Mouse (Mus musculus) G1E (cell line): Measurements from ENCODE around the gene Meis2. TPM values are rescaled to one million over a fixed set of nuclear protein-coding genes. Genes with fewer than 3 reads are reported as not detected.

Experiments used
- ATAC-seq: 2 replicates; pipeline ENCODE4 v1.8.0; 2016; ENCODE audit warnings: mild to moderate bottlenecking; ENCODE audit not compliant: insufficient number of reproducible peaks, poor library complexity, low FRiP score, severe bottlenecking; ENCODE audit errors: extremely low read depth
- DNase-seq: peaks from one replicate; pipeline ENCODE4 v3.0.0; 2012; ENCODE audit warnings: low spot score
- H3K27me3 ChIP-seq: 2 replicates; pipeline ENCODE4 v1.6.1; 2012; ENCODE audit warnings: mild to moderate bottlenecking, low read length, inconsistent platforms; ENCODE audit not compliant: insufficient read depth
- H3K36me3 ChIP-seq: replicated peaks from 2 replicates; pipeline ENCODE3; 2012; ENCODE audit warnings: mild to moderate bottlenecking, inconsistent platforms
- H3K4me1 ChIP-seq: 2 replicates; pipeline ENCODE4 v1.6.1; 2012; ENCODE audit warnings: low read depth, low read length, inconsistent platforms, mixed read lengths; ENCODE audit not compliant: insufficient read depth
- H3K4me3 ChIP-seq: 2 replicates; pipeline ENCODE4 v1.5.1; 2012; ENCODE audit warnings: low read depth, mild to moderate bottlenecking, inconsistent platforms, low read length, moderate library complexity, mixed read lengths
- H3K9me3 ChIP-seq: replicated peaks from 2 replicates; pipeline ENCODE4 v1.6.1; 2012; ENCODE audit warnings: inconsistent platforms
- CTCF ChIP-seq: IDR thresholded peaks from 2 replicates; pipeline ENCODE4 v1.5.1; 2012; ENCODE audit warnings: low read depth, low read length, inconsistent platforms, mixed read lengths
- GATA1 ChIP-seq: IDR thresholded peaks from 2 replicates; pipeline ENCODE4 v1.6.1; 2012; ENCODE audit warnings: borderline replicate concordance, low read length, inconsistent platforms, mixed read lengths
- GATA2 ChIP-seq: IDR thresholded peaks from 2 replicates; pipeline ENCODE4 v1.6.1; 2012; ENCODE audit warnings: low read depth, low read length, inconsistent platforms, borderline replicate concordance
- POLR2AphosphoS5 ChIP-seq: IDR thresholded peaks from 2 replicates; pipeline ENCODE4 v1.6.1; 2012; ENCODE audit warnings: low read depth, low read length, inconsistent platforms; ENCODE audit not compliant: insufficient replicate concordance
- TAL1 ChIP-seq: conservative IDR thresholded peaks from 2 replicates; pipeline ENCODE4 v1.6.1; 2012; ENCODE audit warnings: low read depth, low read length, inconsistent platforms, mixed read lengths
- polyA plus RNA-seq: library from polyadenylated mRNA; stranded (reverse); fragments of >175 nt; gene quantifications from 2 replicates; pipeline ENCODE4 v1.2.3, GENCODE M21; 2012
- total RNA-seq, 2 experiments: library from RNA; stranded (forward) in 1 of 2; stranded (reverse) in 1 of 2; fragments of 200-1000 nt in 1 of 2; fragments of >200 nt in 1 of 2; fragmentation: Nextera tagmentation in 1 of 2; gene quantifications; 2 replicates each; pipeline ENCODE4 v1.2.3; 2014 to 2017

Meis2 gene
- total and polyA plus RNA-seq, 3 experiments, result 0.27 to 4.3 (median 3.2) TPM

DNA sequence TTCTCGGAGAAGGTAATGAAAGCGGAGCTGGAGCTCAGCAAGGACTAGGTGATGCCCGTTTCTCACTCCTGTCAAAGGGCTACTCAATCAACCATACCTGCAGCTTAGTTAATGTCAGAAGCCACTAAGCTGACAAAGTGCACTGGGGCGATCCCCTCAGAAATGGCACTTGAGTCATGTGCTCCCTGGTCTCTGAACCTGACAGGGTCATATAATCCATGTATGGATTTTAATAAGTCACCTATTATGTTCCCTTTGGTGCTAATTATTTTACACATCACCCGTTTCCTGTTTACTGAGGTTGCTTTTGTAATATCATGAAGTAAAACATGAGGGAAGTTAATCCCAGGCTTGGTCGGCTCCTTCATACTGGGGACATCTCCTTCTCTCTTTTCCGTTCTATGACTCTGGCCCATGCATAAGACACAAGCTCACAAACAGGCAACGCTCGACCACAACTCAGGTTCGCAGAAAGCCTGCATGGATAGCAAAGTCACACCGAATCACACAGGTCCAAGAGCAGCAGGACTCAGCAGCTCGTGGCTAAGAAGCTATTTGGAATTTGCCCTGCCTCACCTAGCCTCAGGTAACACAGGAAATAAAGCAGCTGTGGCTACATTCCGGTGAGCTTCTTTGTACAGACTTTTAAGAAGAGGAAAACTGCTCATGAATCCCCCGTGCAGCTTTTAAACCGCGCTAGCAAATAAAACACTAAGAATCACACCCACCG is 153.6 kb downstream of the Meis2 start:
- peaks cover 19% of the 10 kb centered on the region for H3K9me3 ChIP-seq
- no peak for ATAC-seq
- H3K4me1 ChIP-seq, result no peaks in the 10 kb centered on the region
- H3K27me3 ChIP-seq, result no peaks in the 10 kb centered on the region
- H3K4me3 ChIP-seq, result no peak overlapping the region
- H3K36me3 ChIP-seq, result no peaks in the 10 kb centered on the region
- TF ChIP-seq CTCF (no peak), GATA2 (no peak), POLR2AphosphoS5 (no peak), GATA1 (no peak), TAL1 (no peak)
- DNase-seq, result no peak

GRCm38 (mm10) chr2:115910217-115910616 is 155.4 kb downstream of the Meis2 start:
- Histone ChIP-seq H3K9me3 (peaks cover 17% of the 10 kb centered on the region), H3K4me3 (no peak overlapping the region), H3K4me1 (no peaks in the 10 kb centered on the region), H3K36me3 (no peaks in the 10 kb centered on the region), H3K27me3 (no peaks in the 10 kb centered on the region)
- no peak for TF ChIP-seq POLR2AphosphoS5
- TF ChIP-seq TAL1, result no peak
- DNase-seq (no peak), ATAC-seq (no peak)

- no peaks in the 10 kb centered on the region for H3K4me1 ChIP-seq
- no peak for ATAC-seq
- H3K27me3 ChIP-seq, result no peaks in the 10 kb centered on the region
- no peak overlapping the region for H3K4me3 ChIP-seq
- H3K36me3 ChIP-seq, result no peaks in the 10 kb centered on the region
- DNase-seq, result no peak
- H3K9me3 ChIP-seq, result peaks cover 14% of the 10 kb centered on the region
- TF ChIP-seq CTCF (no peak), POLR2AphosphoS5 (no peak), TAL1 (no peak), GATA1 (no peak), GATA2 (no peak)
These were observed 164.6 kb downstream of the Meis2 start for GRCm38 (mm10) chr2:115901007-115901406.

- no peak overlapping the region for H3K4me3 ChIP-seq
- no peaks in the 10 kb centered on the region for H3K4me1 ChIP-seq
- peaks cover 16% of the 10 kb centered on the region for H3K9me3 ChIP-seq
- no peaks in the 10 kb centered on the region for H3K36me3 ChIP-seq
- no peaks in the 10 kb centered on the region for H3K27me3 ChIP-seq
- no peak for DNase-seq
- ATAC-seq, result no peak
- TF ChIP-seq GATA1, result no peak
- TF ChIP-seq TAL1, result no peak
- no peak for TF ChIP-seq POLR2AphosphoS5
- TF ChIP-seq CTCF, result no peak
- TF ChIP-seq GATA2, result no peak
These were observed 168.1 kb downstream of the Meis2 start for GRCm38 (mm10) chr2:115897559-115897958.

- H3K9me3 ChIP-seq, result peaks cover 18% of the 10 kb centered on the region
- H3K36me3 ChIP-seq, result no peaks in the 10 kb centered on the region
- DNase-seq (no peak), ATAC-seq (no peak)
- H3K27me3 ChIP-seq, result no peaks in the 10 kb centered on the region
- no peaks in the 10 kb centered on the region for H3K4me1 ChIP-seq
- no peak for TF ChIP-seq POLR2AphosphoS5
- TF ChIP-seq CTCF, result no peak
- TF ChIP-seq GATA2, result no peak
- no peak for TF ChIP-seq TAL1
- no peak for TF ChIP-seq GATA1
- no peak overlapping the region for H3K4me3 ChIP-seq
These were observed 168.6 kb downstream of the Meis2 start for GRCm38 (mm10) chr2:115897001-115897400.

- Histone ChIP-seq H3K36me3 (no peaks in the 10 kb centered on the region), H3K9me3 (peaks cover 19% of the 10 kb centered on the region), H3K4me3 (no peak overlapping the region), H3K27me3 (no peaks in the 10 kb centered on the region), H3K4me1 (no peaks in the 10 kb centered on the region)
- TF ChIP-seq CTCF (no peak), POLR2AphosphoS5 (no peak), TAL1 (no peak), GATA2 (no peak), GATA1 (no peak)
- DNase-seq (no peak), ATAC-seq (no peak)
These were observed 169.9 kb downstream of the Meis2 start for GRCm38 (mm10) chr2:115895717-115896116.
